Mouse (Mus musculus) forebrain, embryonic 16.5 days (tissue): ENCODE results near the gene Zbtb20. TPM values are rescaled to one million over a fixed set of nuclear protein-coding genes. Genes with fewer than 3 reads are reported as not detected.

Experiments used
- ATAC-seq: fragments of 200-750 bp; cut with Nextera tagmentation; 2 replicates; pipeline ENCODE4 v1.8.0; 2017; ENCODE audit warnings: mild to moderate bottlenecking, moderate library complexity
- H3K27ac ChIP-seq: fragments of 300-500 bp; sonication (generic); 2 replicates; pipeline ENCODE4 v1.5.1; 2014; ENCODE audit warnings: low read length, control low read depth
- H3K27me3 ChIP-seq: fragments of 300-500 bp; sonication (generic); replicated peaks from 2 replicates; pipeline ENCODE4 v1.6.1; 2014; ENCODE audit warnings: low read length; ENCODE audit not compliant: control insufficient read depth, insufficient read depth
- H3K36me3 ChIP-seq: fragments of 300-500 bp; sonication (generic); 2 replicates; pipeline ENCODE4 v1.6.1; 2014; ENCODE audit not compliant: control insufficient read depth, insufficient read depth
- H3K4me1 ChIP-seq: fragments of 300-500 bp; sonication (generic); replicated peaks from 2 replicates; pipeline ENCODE4 v1.6.1; 2014; ENCODE audit warnings: low read length; ENCODE audit not compliant: control insufficient read depth, insufficient read depth
- H3K4me2 ChIP-seq: fragments of 300-500 bp; sonication (generic); 2 replicates; pipeline ENCODE4 v1.6.1; 2014; ENCODE audit warnings: mild to moderate bottlenecking, low read length, control low read depth
- H3K4me3 ChIP-seq: fragments of 300-500 bp; sonication (generic); replicated peaks from 2 replicates; pipeline ENCODE4 v1.5.1; 2014; ENCODE audit warnings: mild to moderate bottlenecking, low read length, control low read depth
- H3K9ac ChIP-seq: fragments of 300-500 bp; sonication (generic); replicated peaks from 2 replicates; pipeline ENCODE4 v1.6.1; 2014; ENCODE audit warnings: low read depth, low read length, control low read depth
- H3K9me3 ChIP-seq: fragments of 300-500 bp; sonication (generic); 2 replicates; pipeline ENCODE4 v1.6.1; 2016; ENCODE audit warnings: low read length; ENCODE audit not compliant: control insufficient read depth
- WGBS: fragments of 180-500 bp; shearing (Covaris S2); extraction: QIAGEN DNeasy Blood & Tissue Kit; methylation state at CpG from one replicate; pipeline ENCODE4 v1.1.7; 2014; 5-methylcytosine and 5-hydroxymethylcytosine counted together
- polyA plus RNA-seq: library from polyadenylated mRNA; unstranded; fragments of >200 nt; fragmentation: Nextera tagmentation; extraction: Ambion mirVana; gene quantifications from 2 replicates; pipeline ENCODE4 v1.2.1, GENCODE M21; 2015

Zbtb20 gene
- polyA plus RNA-seq = 126 and 138 TPM in 2 replicates

DNA sequence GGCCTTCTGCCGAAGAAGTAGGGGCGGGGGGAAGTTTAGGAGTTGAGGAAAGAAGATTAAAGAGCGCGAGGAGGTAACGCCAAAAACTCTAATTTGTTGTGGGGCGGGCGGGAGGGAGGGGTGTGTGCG is at the start of gene Zbtb20:
Zbtb20 (plus strand) TSS at position 30 of the 129 bp plus-strand sequence.
- Histone ChIP-seq H3K27me3 (no peaks in the 10 kb centered on the region), H3K4me2 (peak within 1 kb of the TSS; percentile 77), H3K36me3 (no peaks in the 10 kb centered on the region), H3K4me3 (peak within 1 kb of the TSS; percentile 86), H3K9ac (peak within 1 kb of the TSS; percentile 87), H3K27ac (peak within 1 kb of the TSS; percentile 97), H3K9me3 (no peaks in the 10 kb centered on the region), H3K4me1 (peaks cover 9% of the 10 kb centered on the region)
- ATAC-seq = no peak
- WGBS = 0% methylated on average over 7 of the region's 8 CpGs

DNA sequence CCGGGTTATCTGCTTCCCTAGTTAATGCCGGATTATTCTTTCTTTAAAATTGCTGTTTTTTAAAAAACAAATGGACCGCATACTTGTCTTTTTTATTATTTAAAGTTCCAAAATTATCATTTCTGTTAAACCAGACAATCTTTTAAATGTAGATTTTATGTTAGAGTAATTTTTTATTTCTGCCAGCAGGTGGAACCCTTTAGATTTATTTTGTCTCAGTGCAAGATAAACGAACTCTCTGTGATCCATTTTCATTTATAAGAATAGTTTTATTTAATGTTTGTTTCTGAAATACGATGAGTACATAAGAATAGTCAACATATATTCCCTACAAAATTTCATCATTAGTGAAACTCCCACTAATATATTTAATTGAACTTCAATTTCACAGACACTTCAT is 39.7 kb upstream of the Zbtb20 start:
- Histone ChIP-seq H3K4me2 (no peak overlapping the region), H3K4me3 (no peak overlapping the region), H3K27me3 (no peaks in the 10 kb centered on the region), H3K36me3 (no peaks in the 10 kb centered on the region), H3K4me1 (no peaks in the 10 kb centered on the region), H3K9me3 (no peaks in the 10 kb centered on the region), H3K9ac (no peak overlapping the region), H3K27ac (no peak overlapping the region)
- ATAC-seq = no peak
- WGBS = 59% methylated on average over 5 of the region's 5 CpGs

DNA sequence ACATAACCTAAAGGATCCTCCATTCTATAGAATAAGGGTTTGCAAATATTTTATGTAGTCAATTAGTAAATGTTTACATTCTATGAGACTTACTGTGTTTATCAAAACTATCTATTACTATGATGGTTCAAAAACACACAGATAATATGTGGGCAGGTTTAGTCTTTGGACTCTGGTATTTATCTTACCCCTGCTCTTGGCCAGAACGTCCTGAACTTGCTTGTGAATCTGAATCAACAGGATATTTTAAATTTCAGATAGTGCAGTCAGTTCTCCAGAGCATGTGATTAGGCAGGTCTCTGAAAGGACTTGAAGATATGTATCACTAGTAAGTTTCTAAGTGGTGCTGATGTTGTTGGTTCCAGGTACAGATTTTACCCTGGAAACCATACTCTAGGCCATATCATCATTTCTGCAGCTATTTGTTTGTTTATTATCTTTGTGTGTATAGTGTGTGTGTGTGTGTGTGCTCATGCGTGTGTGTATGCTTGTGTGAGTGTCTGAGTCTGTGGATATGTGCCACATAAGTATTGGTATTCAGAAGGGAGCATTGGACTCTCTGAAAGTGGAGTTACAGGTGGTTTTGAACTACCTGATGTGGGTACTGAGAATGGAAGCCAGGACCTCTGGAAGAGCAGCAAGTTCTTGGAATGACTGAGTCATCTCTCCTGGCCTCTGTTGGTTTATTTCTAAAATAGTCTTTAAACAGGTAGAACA is 39.1 kb upstream of the Zbtb20 start:
- no peaks in the 10 kb centered on the region for H3K27me3 ChIP-seq
- H3K9me3 ChIP-seq = no peaks in the 10 kb centered on the region
- H3K4me2 ChIP-seq = no peak overlapping the region
- ATAC-seq = no peak
- H3K9ac ChIP-seq = no peak overlapping the region
- H3K4me1 ChIP-seq = no peaks in the 10 kb centered on the region
- WGBS = 69% methylated on average over 2 of the region's 2 CpGs
- H3K4me3 ChIP-seq = no peak overlapping the region
- no peaks in the 10 kb centered on the region for H3K36me3 ChIP-seq
- no peak overlapping the region for H3K27ac ChIP-seq

DNA sequence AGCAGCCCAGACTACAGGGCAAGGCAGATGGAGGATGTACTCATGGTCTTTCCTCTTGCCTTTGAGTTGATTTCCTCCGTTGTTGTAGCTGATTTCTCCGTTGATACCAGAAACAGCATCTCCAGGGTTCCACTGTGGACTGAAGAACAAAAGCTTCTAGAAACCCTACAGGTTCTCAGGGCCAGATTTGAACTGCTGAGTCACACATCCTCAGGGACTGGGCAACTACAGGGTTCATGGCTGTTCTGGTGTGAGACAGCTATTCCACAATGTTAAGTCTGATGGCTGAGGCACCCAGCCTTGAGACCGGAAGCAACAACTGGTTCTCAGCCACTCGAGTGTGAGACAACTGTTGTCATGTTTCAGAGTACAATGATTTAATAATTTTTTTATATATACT is 37.5 kb upstream of the Zbtb20 start:
- Histone ChIP-seq H3K4me3 (no peak overlapping the region), H3K9me3 (no peaks in the 10 kb centered on the region), H3K9ac (no peak overlapping the region), H3K27me3 (no peaks in the 10 kb centered on the region), H3K4me2 (no peak overlapping the region), H3K4me1 (no peaks in the 10 kb centered on the region), H3K27ac (no peak overlapping the region), H3K36me3 (no peaks in the 10 kb centered on the region)
- WGBS = 94% methylated on average over 4 of the region's 4 CpGs
- ATAC-seq = no peak

DNA sequence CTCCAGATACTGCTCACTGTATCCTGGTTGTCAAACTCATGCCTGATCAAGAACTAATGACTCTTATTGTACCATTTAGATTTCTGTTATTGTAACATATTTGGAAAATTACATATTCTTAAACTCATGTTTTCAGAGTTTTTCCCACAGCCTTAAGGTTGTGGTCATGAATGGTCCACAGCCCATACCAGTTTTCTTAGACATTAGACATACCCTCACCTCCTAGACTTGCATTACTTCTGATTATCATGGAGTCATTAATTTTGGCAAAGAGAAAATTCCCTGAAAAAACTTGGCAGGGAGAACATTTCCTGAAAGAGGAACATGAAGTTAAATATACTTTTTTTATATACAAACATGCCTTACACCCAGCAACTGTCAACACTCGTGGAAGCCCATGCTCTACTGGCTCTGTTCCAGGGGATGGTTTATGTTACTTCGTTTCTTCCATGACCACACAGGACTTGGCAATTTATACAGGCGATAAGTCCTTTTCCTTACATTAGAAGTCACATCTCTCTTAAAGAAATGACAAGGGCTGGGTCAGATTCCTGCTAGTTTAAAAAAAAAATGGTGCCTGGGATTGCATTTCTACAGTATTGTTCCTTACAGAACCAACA is 18.0 kb upstream of the Zbtb20 start:
- H3K9me3 ChIP-seq = peaks cover 6% of the 10 kb centered on the region; the same call in 1 of the 2 replicates
- H3K4me1 ChIP-seq = no peaks in the 10 kb centered on the region
- WGBS = 75% methylated on average over 3 of the region's 3 CpGs
- ATAC-seq = no peak
- no peak overlapping the region for H3K27ac ChIP-seq
- H3K9ac ChIP-seq = no peak overlapping the region
- H3K36me3 ChIP-seq = no peaks in the 10 kb centered on the region
- H3K27me3 ChIP-seq = no peaks in the 10 kb centered on the region
- no peak overlapping the region for H3K4me2 ChIP-seq
- H3K4me3 ChIP-seq = no peak overlapping the region

DNA sequence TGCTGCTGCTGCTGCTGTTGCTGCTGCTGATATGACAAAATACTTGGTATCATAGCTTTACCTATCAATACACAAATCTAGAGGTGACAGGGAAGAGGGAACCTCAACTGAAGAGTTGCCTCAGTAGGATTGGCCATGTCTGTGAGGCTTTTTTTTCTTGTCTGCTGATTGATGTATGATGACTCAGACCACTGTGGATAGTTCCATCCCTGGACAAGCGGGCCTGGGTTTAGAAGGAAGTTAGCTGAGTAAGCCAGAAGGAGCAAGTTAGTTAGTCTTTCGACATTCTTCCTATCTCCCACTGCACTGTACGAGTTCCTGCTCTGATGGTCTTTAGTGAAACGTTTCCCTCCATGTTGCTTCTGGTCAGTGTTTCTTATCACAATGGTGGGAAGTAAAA is 16.4 kb upstream of the Zbtb20 start:
- WGBS = 82% methylated on average over 4 of the region's 4 CpGs
- Histone ChIP-seq H3K27ac (no peak overlapping the region), H3K4me2 (no peak overlapping the region), H3K9me3 (peaks cover 6% of the 10 kb centered on the region; the same call in 1 of the 2 replicates), H3K4me1 (no peaks in the 10 kb centered on the region), H3K4me3 (no peak overlapping the region), H3K9ac (no peak overlapping the region), H3K36me3 (no peaks in the 10 kb centered on the region), H3K27me3 (no peaks in the 10 kb centered on the region)
- ATAC-seq = no peak

DNA sequence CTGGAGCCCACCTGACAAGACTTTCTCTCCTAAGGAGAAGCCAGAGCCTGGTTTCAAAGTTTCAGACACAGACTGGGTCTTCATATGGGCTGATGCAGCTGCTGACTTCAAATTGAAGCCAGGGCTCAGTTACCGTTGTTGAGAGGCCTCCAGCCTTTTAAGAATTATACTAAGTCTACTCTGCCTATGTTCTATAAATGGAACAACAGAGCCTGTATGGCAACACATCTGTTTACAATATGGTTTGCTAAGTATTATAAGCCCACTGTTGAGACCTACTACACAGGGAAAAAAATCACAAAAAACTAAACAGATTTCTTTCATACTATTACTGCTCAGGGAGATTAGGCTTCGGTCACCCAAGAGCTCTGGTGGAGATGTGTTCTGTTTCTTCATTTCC is 12.4 kb upstream of the Zbtb20 start:
- H3K27ac ChIP-seq = no peak overlapping the region
- no peak overlapping the region for H3K9ac ChIP-seq
- no peak for ATAC-seq
- H3K4me1 ChIP-seq = no peaks in the 10 kb centered on the region
- WGBS = 77% methylated on average over 2 of the region's 2 CpGs
- no peaks in the 10 kb centered on the region for H3K27me3 ChIP-seq
- no peak overlapping the region for H3K4me2 ChIP-seq
- no peak overlapping the region for H3K4me3 ChIP-seq
- no peaks in the 10 kb centered on the region for H3K9me3 ChIP-seq
- H3K36me3 ChIP-seq = no peaks in the 10 kb centered on the region

DNA sequence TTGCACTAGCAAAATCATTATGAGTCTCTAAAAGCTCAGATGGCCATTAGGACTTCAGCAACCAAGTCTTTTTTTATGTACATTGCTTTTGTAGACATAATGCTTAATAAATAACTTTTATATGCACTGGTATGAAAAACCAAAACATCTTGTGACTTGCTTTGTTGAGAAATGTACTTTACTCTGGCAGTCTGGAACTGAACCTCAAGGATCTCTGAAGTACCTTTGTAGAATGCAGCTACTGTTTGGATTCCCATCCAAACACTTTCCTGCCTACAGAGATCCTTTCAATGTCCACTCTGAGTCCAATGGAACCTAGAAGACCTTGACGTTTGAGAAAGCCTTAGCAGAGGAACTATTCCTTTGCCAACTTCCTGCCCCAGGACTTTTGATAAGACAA is 9.6 kb upstream of the Zbtb20 start:
- H3K27me3 ChIP-seq = no peaks in the 10 kb centered on the region
- H3K4me3 ChIP-seq = no peak overlapping the region
- ATAC-seq = no peak
- H3K27ac ChIP-seq = no peak overlapping the region
- H3K4me1 ChIP-seq = no peaks in the 10 kb centered on the region
- no peak overlapping the region for H3K4me2 ChIP-seq
- WGBS = 85% methylated on average over 1 of the region's 1 CpGs
- H3K9me3 ChIP-seq = no peaks in the 10 kb centered on the region
- H3K36me3 ChIP-seq = no peaks in the 10 kb centered on the region
- H3K9ac ChIP-seq = no peak overlapping the region

DNA sequence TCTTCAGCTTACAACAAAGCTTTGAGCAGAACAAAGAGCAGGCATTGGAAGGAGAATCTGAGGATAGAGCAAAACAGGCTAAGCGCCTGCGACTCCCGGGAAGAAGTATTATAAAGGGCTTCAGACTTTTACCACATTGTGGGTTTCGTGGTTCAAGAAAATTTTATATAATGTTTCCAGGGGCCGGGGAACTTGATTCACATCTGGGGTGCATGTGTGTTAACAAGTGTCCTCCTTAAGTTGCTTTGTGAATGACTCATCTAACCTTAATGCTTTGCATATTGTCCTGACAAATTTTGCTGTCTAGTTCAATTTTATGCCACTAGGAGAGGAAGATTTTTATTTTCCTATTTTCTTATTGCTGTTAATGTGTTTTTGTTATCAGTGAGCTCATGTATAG is 3.6 kb upstream of the Zbtb20 start:
- H3K36me3 ChIP-seq = no peaks in the 10 kb centered on the region
- H3K27me3 ChIP-seq = no peaks in the 10 kb centered on the region
- ATAC-seq = no peak
- no peak overlapping the region for H3K4me2 ChIP-seq
- H3K9me3 ChIP-seq = no peaks in the 10 kb centered on the region
- peaks cover 4% of the 10 kb centered on the region; the same call in 1 of the 2 replicates for H3K4me1 ChIP-seq
- H3K4me3 ChIP-seq = no peak overlapping the region
- no peak overlapping the region for H3K9ac ChIP-seq
- WGBS = 75% methylated on average over 5 of the region's 5 CpGs
- no peak overlapping the region for H3K27ac ChIP-seq

DNA sequence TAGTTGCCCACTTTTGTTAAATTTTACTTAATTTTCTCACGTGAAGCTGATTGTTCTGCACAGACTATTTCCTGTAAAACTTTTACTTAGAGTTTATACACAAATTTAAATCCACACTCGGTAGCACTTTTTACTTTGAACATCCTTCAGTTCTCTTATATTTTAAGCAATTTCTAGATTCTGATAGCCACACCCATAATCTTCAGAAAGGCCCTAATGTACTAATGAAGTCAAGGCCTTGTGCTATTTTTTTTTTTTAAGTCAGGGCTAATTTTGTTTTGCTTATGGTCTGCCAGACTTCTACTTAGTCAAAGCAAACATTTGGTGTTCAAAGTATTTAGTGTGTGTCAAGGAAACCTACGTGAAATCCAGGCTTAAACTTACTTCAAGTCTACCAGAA is 1.7 kb upstream of the Zbtb20 start:
- no peak for ATAC-seq
- H3K27me3 ChIP-seq = no peaks in the 10 kb centered on the region
- no peak overlapping the region for H3K4me2 ChIP-seq
- H3K9ac ChIP-seq = no peak overlapping the region
- H3K9me3 ChIP-seq = no peaks in the 10 kb centered on the region
- no peak overlapping the region for H3K4me3 ChIP-seq
- H3K27ac ChIP-seq = no peak overlapping the region
- peaks cover 4% of the 10 kb centered on the region; the same call in 1 of the 2 replicates for H3K4me1 ChIP-seq
- WGBS = 53% methylated on average over 3 of the region's 3 CpGs
- H3K36me3 ChIP-seq = no peaks in the 10 kb centered on the region
